Comparison of ENCODE assay signal across 8 mouse cellular contexts in the genomic region with DNA sequence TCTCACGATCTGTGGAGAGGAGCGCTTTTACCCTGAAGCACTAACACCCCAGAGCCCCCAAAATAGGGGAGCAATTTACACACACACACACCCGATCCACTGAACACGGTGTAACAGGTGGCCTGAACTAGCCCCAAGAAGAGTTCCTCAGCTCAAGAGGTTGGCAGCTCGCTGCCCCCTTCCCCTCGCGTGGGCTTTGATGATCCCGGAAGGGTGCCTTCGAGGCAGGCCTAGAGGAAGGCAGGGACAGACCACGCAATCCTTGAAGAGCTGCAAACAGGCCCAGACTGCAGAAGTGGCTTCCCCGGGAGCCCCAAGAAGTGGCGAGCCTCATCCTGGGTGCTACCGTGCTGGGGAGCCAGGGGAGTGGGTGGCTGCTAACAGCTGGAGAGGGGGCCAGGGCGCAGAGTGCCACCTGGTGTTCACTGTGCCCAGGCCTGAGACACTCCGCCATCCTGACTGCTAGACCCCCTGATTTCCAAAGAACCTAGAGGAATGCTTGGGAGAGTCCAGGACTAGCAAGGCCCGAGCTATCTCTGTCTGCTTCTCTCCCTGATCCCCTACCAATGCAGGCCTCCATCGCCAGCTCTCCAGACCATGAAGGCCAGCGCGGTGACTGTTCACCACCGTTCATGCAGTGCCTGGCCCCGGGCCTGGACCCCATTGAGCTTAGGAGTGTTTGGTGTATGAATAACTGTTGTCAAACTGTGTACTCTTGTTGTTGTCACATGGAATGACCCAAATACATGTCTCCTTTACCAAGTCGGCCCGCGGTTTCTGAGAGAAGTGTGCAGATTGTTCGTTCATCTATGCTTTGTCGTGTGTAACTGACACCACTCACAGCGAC. TPM values are rescaled to one million over a fixed set of nuclear protein-coding genes. Genes with fewer than 3 reads are reported as not detected.
DNase-seq lines count a peak whose midpoint lies in the region; ATAC-seq and TF ChIP-seq lines count a peak whose summit lies in the region.

No protein-coding gene starts in this region.

- H3K9ac ChIP-seq in heart, embryonic 12.5 days, result no peak overlapping the region
- no peak overlapping the region for H3K9ac ChIP-seq in ES-Bruce4 (ENCODE audit: low read depth, poor library complexity, severe bottlenecking)
- no peak overlapping the region for H3K9ac ChIP-seq in forebrain, embryonic 15.5 days (replicated peaks)
- peak overlapping the region; percentile 80; the same call in 1 of the 2 replicates for H3K9ac ChIP-seq in midbrain, embryonic 14.5 days (replicated peaks; ENCODE audit: low read length)

- TF ChIP-seq CTCF in ES-Bruce4 (IDR thresholded peaks at IDR 0.05; ENCODE audit: low read depth, low read length), result peak; percentile 63

- no peak for DNase-seq in heart, postnatal 14 days
- DNase-seq in midbrain, embryonic 14.5 days, result peak; percentile 72
- DNase-seq in adrenal gland, adult (ENCODE audit: inconsistent age in 2 of 2, low spot score in 1 of 2), result no peak
- DNase-seq in testis, postnatal 10 days (ENCODE audit: low spot score), result no peak

- H3K4me1 ChIP-seq in heart, embryonic 12.5 days (replicated peaks), result peaks cover 24% of the 10 kb centered on the region
- no peaks in the 10 kb centered on the region for H3K4me1 ChIP-seq in ES-Bruce4 (ENCODE audit: control insufficient read depth, insufficient read depth, low read length)
- peaks cover 35% of the 10 kb centered on the region for H3K4me1 ChIP-seq in forebrain, embryonic 15.5 days
- H3K4me1 ChIP-seq in midbrain, embryonic 14.5 days (ENCODE audit: control insufficient read depth, insufficient read depth, low read length), result peaks cover 25% of the 10 kb centered on the region

- no peak for TF ChIP-seq POLR2A in ES-Bruce4 (IDR thresholded peaks at IDR 0.05; ENCODE audit: insufficient read depth, low read length)

- peak overlapping the region; percentile 69 for H3K4me3 ChIP-seq in heart, embryonic 12.5 days
- H3K4me3 ChIP-seq in ES-Bruce4 (ENCODE audit: low read depth, low read length), result no peak overlapping the region
- peak overlapping the region; percentile 53; the same call in 1 of the 2 replicates for H3K4me3 ChIP-seq in forebrain, embryonic 15.5 days
- peak overlapping the region; percentile 62 for H3K4me3 ChIP-seq in midbrain, embryonic 14.5 days (replicated peaks; ENCODE audit: low read depth, low read length)

- no peaks in the 10 kb centered on the region for H3K36me3 ChIP-seq in heart, embryonic 12.5 days
- H3K36me3 ChIP-seq in ES-Bruce4 (ENCODE audit: control insufficient read depth, insufficient read depth, low read length, poor library complexity, severe bottlenecking), result no peaks in the 10 kb centered on the region
- H3K36me3 ChIP-seq in forebrain, embryonic 15.5 days, result no peaks in the 10 kb centered on the region
- H3K36me3 ChIP-seq in midbrain, embryonic 14.5 days (ENCODE audit: control insufficient read depth, insufficient read depth, low read length), result no peaks in the 10 kb centered on the region

- H3K27me3 ChIP-seq in heart, embryonic 12.5 days (replicated peaks), result peaks cover 98% of the 10 kb centered on the region
- H3K27me3 ChIP-seq in ES-Bruce4 (ENCODE audit: control insufficient read depth, insufficient read depth, low read length, poor library complexity, severe bottlenecking), result peaks cover 18% of the 10 kb centered on the region
- peaks cover 43% of the 10 kb centered on the region for H3K27me3 ChIP-seq in forebrain, embryonic 15.5 days
- peaks cover 20% of the 10 kb centered on the region for H3K27me3 ChIP-seq in midbrain, embryonic 14.5 days (ENCODE audit: control insufficient read depth, insufficient read depth, low read length)

- no peak for TF ChIP-seq EP300 in ES-Bruce4 (IDR thresholded peaks at IDR 0.05; ENCODE audit: insufficient read depth, low read depth, low read length)

- no peak for ATAC-seq in heart, embryonic 12.5 days (ENCODE audit: insufficient number of reproducible peaks, low FRiP score)
- 0 out of 2 replicates have a peak, but pooled peaks have one; percentile 11 for ATAC-seq in forebrain, embryonic 15.5 days (replicated peaks)
- no peak for ATAC-seq in midbrain, embryonic 14.5 days (ENCODE audit: low FRiP score, low TSS enrichment)
- no peak for ATAC-seq in megakaryocyte-erythroid progenitor cell, adult 5-6 weeks (replicated peaks; ENCODE audit: low FRiP score, low TSS enrichment, poor library complexity, severe bottlenecking)

- intact Hi-C loops in heart, postnatal 14 days (cut with DNase I), result loop anchor here (10.0 kb wide), 1 partner anchor 379 kb away; the partner anchor contains the start of gene Uqcc2

- no peaks in the 10 kb centered on the region for H3K9me3 ChIP-seq in heart, embryonic 12.5 days (replicated peaks)
- no peaks in the 10 kb centered on the region for H3K9me3 ChIP-seq in ES-Bruce4 (replicated peaks; ENCODE audit: control insufficient read depth, insufficient read depth, low read length, poor library complexity, severe bottlenecking)
- H3K9me3 ChIP-seq in forebrain, embryonic 15.5 days, result no peaks in the 10 kb centered on the region
- no peaks in the 10 kb centered on the region for H3K9me3 ChIP-seq in midbrain, embryonic 14.5 days (ENCODE audit: control insufficient read depth, low read length)

- peak overlapping the region; percentile 100 for H3K4me2 ChIP-seq in heart, embryonic 12.5 days
- peak overlapping the region; percentile 79 for H3K4me2 ChIP-seq in forebrain, embryonic 15.5 days (replicated peaks)
- peak overlapping the region; percentile 94 for H3K4me2 ChIP-seq in midbrain, embryonic 14.5 days (ENCODE audit: low read length)

- no peak overlapping the region for H3K27ac ChIP-seq in heart, embryonic 12.5 days (ENCODE audit: poor library complexity, severe bottlenecking)
- no peak overlapping the region for H3K27ac ChIP-seq in ES-Bruce4 (ENCODE audit: insufficient read depth, low read length)
- H3K27ac ChIP-seq in forebrain, embryonic 15.5 days (replicated peaks), result no peak overlapping the region
- no peak overlapping the region for H3K27ac ChIP-seq in midbrain, embryonic 14.5 days (replicated peaks; ENCODE audit: low read depth, low read length)

- WGBS in heart, embryonic 12.5 days, result 33% methylated on average over 27 of the region's 27 CpGs
- WGBS in forebrain, embryonic 15.5 days, result 28% methylated on average over 27 of the region's 27 CpGs
- WGBS in midbrain, embryonic 14.5 days, result 28% methylated on average over 27 of the region's 27 CpGs

RNA-seq across cellular contexts. Expression of gene Grm4, which starts 7.1 kb away (rescaled TPM):
- 0.08 and 0.10 TPM in 2 replicates for polyA plus RNA-seq in heart, embryonic 12.5 days (2016; fragmentation: Nextera tagmentation; extraction: Ambion mirVana)
- total RNA-seq in heart, postnatal 14 days (2021), result under 1 TPM; 0.15 to 0.19 TPM
- 0.49 and 0.63 TPM in 2 replicates for polyA plus RNA-seq in ES-Bruce4 (2011; ENCODE audit: insufficient read depth, insufficient read length, low read depth, missing spikeins)
- polyA plus RNA-seq in forebrain, embryonic 15.5 days (2015; fragmentation: Nextera tagmentation; extraction: Ambion mirVana), result 2.4 and 3.0 TPM in 2 replicates
- 9.8 and 10.1 TPM in 2 replicates for polyA plus RNA-seq in midbrain, embryonic 14.5 days (2014; fragmentation: Nextera tagmentation; extraction: Ambion mirVana)
- total RNA-seq in megakaryocyte-erythroid progenitor cell, adult 5-6 weeks (2014; fragmentation: Nextera tagmentation), result not detected in 2 replicates
- total RNA-seq in megakaryocyte-erythroid progenitor cell, adult 5-6 weeks (2017), result not detected in 2 replicates

RNA-seq across cellular contexts. Expression of gene Hmga1, which starts 42.2 kb away (rescaled TPM):
- polyA plus RNA-seq in heart, embryonic 12.5 days (2016; fragmentation: Nextera tagmentation; extraction: Ambion mirVana), result 188 and 194 TPM in 2 replicates
- 10 to 100 TPM; 37.1 to 38.2 TPM for total RNA-seq in heart, postnatal 14 days (2021)
- 933 and 989 TPM in 2 replicates for polyA plus RNA-seq in ES-Bruce4 (2011; ENCODE audit: insufficient read depth, insufficient read length, low read depth, missing spikeins)
- polyA plus RNA-seq in forebrain, embryonic 15.5 days (2015; fragmentation: Nextera tagmentation; extraction: Ambion mirVana), result 106 and 121 TPM in 2 replicates
- polyA plus RNA-seq in midbrain, embryonic 14.5 days (2014; fragmentation: Nextera tagmentation; extraction: Ambion mirVana), result 134 and 143 TPM in 2 replicates
- total RNA-seq in megakaryocyte-erythroid progenitor cell, adult 5-6 weeks (2014; fragmentation: Nextera tagmentation), result 271 and 334 TPM in 2 replicates
- 97.8 and 182 TPM in 2 replicates for total RNA-seq in megakaryocyte-erythroid progenitor cell, adult 5-6 weeks (2017)

RNA-seq across cellular contexts. Expression of gene AI413582, which starts 51.4 kb away (rescaled TPM):
- 13.2 and 14.9 TPM in 2 replicates for polyA plus RNA-seq in heart, embryonic 12.5 days (2016; fragmentation: Nextera tagmentation; extraction: Ambion mirVana)
- total RNA-seq in heart, postnatal 14 days (2021), result 10 to 100 TPM in 1 of 2 experiments, 1 to 10 TPM in 1; 10.0 to 10.4 TPM
- 14.4 and 16.8 TPM in 2 replicates for polyA plus RNA-seq in ES-Bruce4 (2011; ENCODE audit: insufficient read depth, insufficient read length, low read depth, missing spikeins)
- 34.8 and 37.4 TPM in 2 replicates for polyA plus RNA-seq in forebrain, embryonic 15.5 days (2015; fragmentation: Nextera tagmentation; extraction: Ambion mirVana)
- 51.9 and 74.5 TPM in 2 replicates for polyA plus RNA-seq in midbrain, embryonic 14.5 days (2014; fragmentation: Nextera tagmentation; extraction: Ambion mirVana)
- 14.3 and 20.0 TPM in 2 replicates for total RNA-seq in megakaryocyte-erythroid progenitor cell, adult 5-6 weeks (2014; fragmentation: Nextera tagmentation)
- 7.0 and 8.7 TPM in 2 replicates for total RNA-seq in megakaryocyte-erythroid progenitor cell, adult 5-6 weeks (2017)
